Mouse (Mus musculus): Measurements from ENCODE around the gene Plxna4.

DNA sequence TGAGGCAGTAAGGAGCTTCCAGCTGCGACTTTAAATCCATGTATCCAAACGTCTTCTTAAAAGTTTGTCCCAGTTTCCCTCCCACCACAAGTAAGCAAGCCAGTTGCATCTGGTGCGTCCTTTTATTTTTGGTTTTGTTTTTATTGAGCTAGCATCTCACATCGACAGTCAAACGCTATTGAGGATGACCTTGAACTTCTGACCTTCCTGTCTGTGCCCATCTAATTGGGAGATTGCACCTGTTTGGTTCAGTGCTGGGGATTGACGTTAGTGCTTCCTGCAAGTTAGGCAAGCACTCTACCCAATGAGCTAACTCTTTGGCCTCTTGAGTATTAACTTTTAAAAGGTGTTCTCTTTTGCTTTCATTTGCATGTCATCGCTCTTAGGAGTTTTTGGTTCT, 379.0 kb downstream of the Plxna4 start:
- no peak for TF ChIP-seq CTCF (conservative IDR thresholded peaks at IDR 0.05; ENCODE audit: low read length)
- no peak for TF ChIP-seq NANOG (IDR thresholded peaks at IDR 0.05; ENCODE audit: borderline replicate concordance, low read length)
- TF ChIP-seq POU5F1 (IDR thresholded peaks at IDR 0.05; ENCODE audit: borderline replicate concordance, low read length): no peak

Measured in E14TG2a.4 (cell line).